Mouse (Mus musculus) kidney, embryonic 15.5 days (tissue): Measurements from ENCODE around the gene Ier5. TPM values are rescaled to one million over a fixed set of nuclear protein-coding genes. Genes with fewer than 3 reads are reported as not detected.

ENCODE experiments used
- ATAC-seq: fragments of 200-750 bp; cut with Nextera tagmentation; replicated peaks from 2 replicates; pipeline ENCODE4 v1.8.0; 2017; ENCODE audit warnings: moderate TSS enrichment; ENCODE audit not compliant: low FRiP score
- H3K27ac ChIP-seq: fragments of 300-500 bp; sonication (generic); 2 replicates; pipeline ENCODE4 v1.5.1; 2015; ENCODE audit warnings: mild to moderate bottlenecking, inconsistent platforms
- H3K27me3 ChIP-seq: fragments of 300-500 bp; sonication (generic); 2 replicates; pipeline ENCODE4 v1.6.1; 2015; ENCODE audit warnings: inconsistent platforms
- H3K36me3 ChIP-seq: fragments of 300-500 bp; sonication (generic); 2 replicates; pipeline ENCODE4 v1.6.1; 2015; ENCODE audit warnings: inconsistent platforms
- H3K4me1 ChIP-seq: fragments of 300-500 bp; sonication (generic); 2 replicates; pipeline ENCODE4 v1.6.1; 2015; ENCODE audit warnings: inconsistent platforms
- H3K4me2 ChIP-seq: fragments of 300-500 bp; sonication (generic); 2 replicates; pipeline ENCODE4 v1.6.1; 2015; ENCODE audit warnings: moderate library complexity, mild to moderate bottlenecking, inconsistent platforms
- H3K4me3 ChIP-seq: fragments of 300-500 bp; sonication (generic); replicated peaks from 2 replicates; pipeline ENCODE4 v1.5.1; 2015; ENCODE audit warnings: mild to moderate bottlenecking, inconsistent platforms
- H3K9ac ChIP-seq: fragments of 300-500 bp; sonication (generic); 2 replicates; pipeline ENCODE4 v1.6.1; 2015; ENCODE audit warnings: mild to moderate bottlenecking, inconsistent platforms
- H3K9me3 ChIP-seq: fragments of 300-500 bp; sonication (generic); replicated peaks from 2 replicates; pipeline ENCODE4 v1.6.1; 2016; ENCODE audit warnings: inconsistent platforms
- WGBS: fragments of 180-500 bp; shearing (Covaris S2); methylation state at CpG from one replicate; pipeline ENCODE4 v1.1.7; 2015; ENCODE audit warnings: mixed read lengths; 5-methylcytosine and 5-hydroxymethylcytosine counted together
- polyA plus RNA-seq: library from polyadenylated mRNA; unstranded; fragments of >200 nt; fragmentation: Nextera tagmentation; extraction: Ambion mirVana; gene quantifications from 2 replicates; pipeline ENCODE4 v1.2.1, GENCODE M21; 2015

Gene Ier5
- polyA plus RNA-seq, 1 experiment from 2014 or later = 7.6 TPM

DNA sequence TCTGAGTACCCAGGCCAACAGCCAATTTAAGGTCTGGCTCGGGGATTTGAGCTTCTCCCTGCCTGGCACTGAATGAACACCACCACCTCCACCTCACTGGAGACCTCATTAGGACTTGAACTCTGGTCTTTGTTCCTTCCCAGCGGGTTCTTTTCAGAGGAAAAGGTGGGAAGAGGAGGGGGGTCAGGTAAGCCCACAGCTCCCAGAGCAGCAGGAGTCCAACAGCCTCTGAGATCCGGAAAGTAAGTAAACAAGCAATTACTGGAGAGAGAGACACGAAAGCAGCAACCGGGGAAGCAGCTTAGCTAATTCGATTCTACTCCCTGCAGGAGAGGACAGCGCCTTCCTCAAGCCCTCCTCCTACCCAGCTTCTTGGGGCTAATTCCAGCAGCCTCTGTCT is 13.0 kb downstream of the Ier5 start:
- Histone ChIP-seq H3K4me1 (peaks cover 75% of the 10 kb centered on the region), H3K9me3 (no peaks in the 10 kb centered on the region), H3K36me3 (no peaks in the 10 kb centered on the region), H3K27ac (peak overlapping the region; percentile 73), H3K9ac (no peak overlapping the region), H3K4me3 (no peak overlapping the region), H3K27me3 (no peaks in the 10 kb centered on the region), H3K4me2 (no peak overlapping the region)
- WGBS = 21% methylated on average over 7 of the region's 7 CpGs
- no peak for ATAC-seq

DNA sequence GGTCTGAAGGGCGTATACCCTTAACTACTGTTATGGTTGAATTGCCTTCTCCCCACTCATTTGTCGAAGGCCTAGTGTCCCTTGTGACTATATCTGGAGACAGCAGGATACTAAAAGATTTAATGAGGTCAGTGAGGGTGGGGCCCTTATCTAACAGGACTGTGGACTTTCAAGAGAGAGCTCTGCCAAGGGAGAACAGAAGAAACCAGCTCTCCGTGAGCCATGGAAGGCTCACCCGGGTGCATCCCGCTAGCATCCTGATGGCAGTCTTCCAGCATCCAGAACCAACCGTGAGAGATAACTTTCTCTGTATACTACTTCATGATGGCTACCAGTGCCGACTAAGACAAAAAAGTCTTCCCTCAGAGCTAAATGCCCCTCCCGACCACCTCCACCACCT is 14.6 kb downstream of the Ier5 start:
- peaks cover 68% of the 10 kb centered on the region for H3K4me1 ChIP-seq

DNA sequence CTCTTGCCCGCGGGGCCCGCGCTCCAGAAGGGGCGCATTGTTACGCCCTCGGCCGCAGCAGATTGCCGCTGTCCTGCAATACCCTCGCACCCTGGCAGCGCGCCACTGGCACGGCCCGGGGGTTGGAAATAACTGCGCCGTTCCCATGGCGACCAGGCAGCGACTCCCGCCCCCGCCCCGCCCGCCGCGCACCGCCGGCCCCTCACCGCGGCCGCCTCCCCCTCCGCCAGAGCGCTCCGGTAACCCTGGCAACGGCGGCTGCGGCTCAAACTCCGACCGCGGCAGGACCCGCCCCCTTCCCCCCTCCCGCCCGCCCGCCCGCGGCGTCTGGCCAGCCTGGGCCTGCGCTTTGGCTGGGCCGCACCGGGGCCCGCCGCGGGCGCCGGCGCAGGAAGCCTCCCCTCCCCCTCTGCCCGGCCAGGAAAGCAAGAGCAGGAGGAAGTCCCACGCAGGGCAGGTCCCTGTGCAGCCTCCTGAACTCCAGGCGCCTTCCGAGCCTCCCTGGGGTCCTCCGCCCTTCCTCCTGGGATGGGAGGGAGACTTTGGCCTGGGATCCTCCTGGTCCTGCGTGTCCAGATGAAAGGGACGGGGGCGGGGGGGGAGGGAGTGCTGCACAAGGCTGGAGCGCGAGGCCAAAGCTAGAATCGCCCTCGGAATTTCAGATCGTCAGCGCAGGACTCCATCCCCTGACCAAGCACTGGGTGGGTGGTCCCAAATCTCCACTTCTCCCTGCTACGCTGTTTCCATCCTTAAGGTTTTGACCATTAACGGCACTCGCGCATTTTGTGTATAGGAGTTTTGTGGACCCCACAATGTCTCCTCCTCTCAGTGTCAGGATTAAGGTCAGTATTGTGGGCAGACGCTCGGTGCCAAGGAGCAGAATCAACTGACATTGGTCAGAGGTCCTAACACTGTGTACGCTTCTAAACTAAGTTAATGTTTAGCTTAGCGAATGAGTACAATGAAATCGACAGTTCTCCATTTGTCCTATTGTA is 15.9 kb downstream of the Ier5 start:
- no peaks in the 10 kb centered on the region for H3K36me3 ChIP-seq
- peak overlapping the region; percentile 69 for H3K9ac ChIP-seq
- H3K4me2 ChIP-seq = peak overlapping the region; percentile 78
- H3K4me1 ChIP-seq = peaks cover 65% of the 10 kb centered on the region
- H3K27ac ChIP-seq = peak overlapping the region; percentile 97
- under 1% methylated on average over 69 of the region's 77 CpGs for WGBS
- H3K9me3 ChIP-seq = no peaks in the 10 kb centered on the region
- no peaks in the 10 kb centered on the region for H3K27me3 ChIP-seq
- peak overlapping the region; percentile 51 for H3K4me3 ChIP-seq
- ATAC-seq = peak; percentile 94

More for the DNA sequence above, 14.6 kb downstream of the Ier5 start:
- H3K36me3 ChIP-seq = no peaks in the 10 kb centered on the region
- no peak overlapping the region for H3K4me2 ChIP-seq
- no peak for ATAC-seq
- no peaks in the 10 kb centered on the region for H3K27me3 ChIP-seq
- no peaks in the 10 kb centered on the region for H3K9me3 ChIP-seq
- H3K4me3 ChIP-seq = no peak overlapping the region
- peak overlapping the region; percentile 97; the same call in 1 of the 2 replicates for H3K27ac ChIP-seq
- 43% methylated on average over 8 of the region's 8 CpGs for WGBS
- no peak overlapping the region for H3K9ac ChIP-seq

DNA sequence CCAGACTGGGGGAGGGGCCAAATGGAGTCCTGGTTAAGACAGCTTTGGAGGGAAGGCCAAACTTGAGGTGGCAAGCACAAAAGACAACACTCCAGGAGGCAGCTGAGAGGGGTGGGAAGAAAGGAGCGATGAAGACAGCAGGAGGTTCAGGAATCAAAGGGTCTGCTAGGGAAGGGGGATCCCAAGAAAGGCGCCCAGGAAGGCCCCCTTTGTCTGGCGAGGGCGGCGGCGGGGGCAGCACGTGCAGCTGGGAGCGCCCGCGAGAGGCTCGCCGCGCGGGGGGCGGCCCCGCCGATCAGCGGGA is 16.5 kb downstream of the Ier5 start:
- peak; percentile 24; the same call in 1 of the 2 replicates for ATAC-seq
- WGBS = 0% methylated on average over 18 of the region's 18 CpGs

DNA sequence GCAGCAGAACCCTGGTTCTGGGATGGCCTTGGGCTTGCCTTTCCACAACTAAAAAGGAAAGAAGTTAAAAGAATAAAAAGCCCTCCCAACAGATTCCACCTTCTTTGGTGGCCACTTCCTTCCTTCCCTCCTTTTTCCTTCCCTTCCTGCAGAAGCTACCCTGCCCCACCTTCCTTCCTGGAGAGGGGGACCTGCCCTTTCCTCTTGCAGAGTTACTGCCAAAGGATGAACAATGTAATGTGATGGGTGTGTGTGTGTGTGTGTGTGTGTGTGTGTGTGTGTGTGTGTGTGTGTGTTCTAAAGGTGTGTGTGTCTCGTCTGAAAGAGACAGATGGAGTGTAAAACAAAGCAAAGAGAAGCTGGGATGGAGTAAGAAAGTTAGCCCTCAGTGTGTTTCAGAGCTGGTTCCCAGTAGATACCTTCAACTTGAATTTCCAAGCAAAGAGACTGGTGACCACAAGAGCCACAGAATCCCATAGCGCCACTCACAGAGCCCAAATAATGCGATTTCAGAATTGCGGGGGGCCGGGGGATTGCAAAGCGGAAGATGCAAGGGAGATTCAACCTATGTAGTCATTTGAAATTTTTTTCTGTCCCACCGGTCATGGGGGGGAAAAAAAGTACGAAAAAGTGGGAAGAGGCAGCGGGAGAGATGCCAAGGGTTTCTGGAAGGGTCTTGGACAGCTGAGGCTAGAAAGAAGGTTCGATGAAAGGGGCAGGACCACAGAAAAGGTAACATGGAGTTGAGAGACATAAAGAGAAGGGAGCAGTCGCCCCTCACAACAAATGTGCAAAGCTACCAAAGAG is 17.1 kb downstream of the Ier5 start:
- Histone ChIP-seq H3K9me3 (no peaks in the 10 kb centered on the region), H3K27ac (peak overlapping the region; percentile 97), H3K36me3 (no peaks in the 10 kb centered on the region), H3K27me3 (no peaks in the 10 kb centered on the region), H3K4me2 (peak overlapping the region; percentile 78), H3K4me3 (peak overlapping the region; percentile 51), H3K9ac (peak overlapping the region; percentile 69), H3K4me1 (peaks cover 75% of the 10 kb centered on the region)
- 15% methylated on average over 11 of the region's 11 CpGs for WGBS
- no peak for ATAC-seq

More for the DNA sequence above, 16.5 kb downstream of the Ier5 start:
- Histone ChIP-seq H3K4me3 (peak overlapping the region; percentile 51), H3K4me1 (peaks cover 71% of the 10 kb centered on the region), H3K27me3 (no peaks in the 10 kb centered on the region), H3K4me2 (peak overlapping the region; percentile 78), H3K36me3 (no peaks in the 10 kb centered on the region), H3K27ac (peak overlapping the region; percentile 97), H3K9ac (peak overlapping the region; percentile 69), H3K9me3 (no peaks in the 10 kb centered on the region)

DNA sequence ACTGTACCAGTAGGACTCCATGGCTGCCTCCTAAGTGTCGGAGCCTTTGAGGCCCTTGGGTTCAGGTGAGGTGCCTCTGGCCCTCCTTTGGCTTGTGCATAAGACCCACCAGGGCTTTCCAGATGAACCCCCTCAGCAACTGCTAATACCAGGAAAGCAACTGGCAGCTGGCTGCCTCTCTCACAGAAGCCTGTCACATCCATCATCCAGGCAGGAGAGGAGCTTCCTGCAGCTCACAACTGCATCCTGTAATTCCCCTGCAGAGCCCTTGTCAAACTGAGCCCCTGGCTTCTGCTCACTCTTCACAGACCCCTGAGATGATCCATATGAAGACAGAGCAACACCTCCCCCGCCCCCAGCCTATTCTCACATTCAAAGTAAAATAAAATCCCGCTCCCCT is 21.8 kb downstream of the Ier5 start:
- Histone ChIP-seq H3K27ac (peak overlapping the region; percentile 61), H3K9ac (no peak overlapping the region), H3K4me2 (no peak overlapping the region), H3K4me1 (peaks cover 62% of the 10 kb centered on the region), H3K4me3 (no peak overlapping the region), H3K9me3 (no peaks in the 10 kb centered on the region), H3K27me3 (no peaks in the 10 kb centered on the region), H3K36me3 (no peaks in the 10 kb centered on the region)
- ATAC-seq = peak; percentile 43
- 34% methylated on average over 3 of the region's 3 CpGs for WGBS

DNA sequence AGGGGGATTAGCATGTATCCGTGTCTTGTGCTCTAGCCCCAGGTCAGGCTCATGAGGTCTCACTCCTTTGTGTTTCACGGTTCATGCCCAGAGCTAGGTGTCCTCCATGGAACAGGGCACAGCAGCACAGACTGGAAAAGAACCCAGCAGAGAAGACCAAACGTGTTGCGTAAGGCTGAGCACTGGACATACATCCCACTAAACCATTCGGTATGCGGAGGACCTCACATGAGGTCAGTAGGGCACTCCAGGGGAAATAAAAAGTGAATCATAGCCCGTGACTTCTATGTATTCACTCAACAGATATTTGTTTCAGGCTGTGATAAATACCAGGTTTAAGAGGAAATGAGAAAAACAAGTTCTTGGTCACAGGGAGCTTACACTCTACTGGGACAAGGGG is 23.6 kb downstream of the Ier5 start:
- H3K9me3 ChIP-seq = no peaks in the 10 kb centered on the region
- no peak overlapping the region for H3K4me3 ChIP-seq
- no peak overlapping the region for H3K4me2 ChIP-seq
- peaks cover 65% of the 10 kb centered on the region for H3K4me1 ChIP-seq
- H3K36me3 ChIP-seq = no peaks in the 10 kb centered on the region
- H3K9ac ChIP-seq = no peak overlapping the region
- no peak overlapping the region for H3K27ac ChIP-seq
- no peaks in the 10 kb centered on the region for H3K27me3 ChIP-seq
- WGBS = 78% methylated on average over 7 of the region's 7 CpGs
- no peak for ATAC-seq

DNA sequence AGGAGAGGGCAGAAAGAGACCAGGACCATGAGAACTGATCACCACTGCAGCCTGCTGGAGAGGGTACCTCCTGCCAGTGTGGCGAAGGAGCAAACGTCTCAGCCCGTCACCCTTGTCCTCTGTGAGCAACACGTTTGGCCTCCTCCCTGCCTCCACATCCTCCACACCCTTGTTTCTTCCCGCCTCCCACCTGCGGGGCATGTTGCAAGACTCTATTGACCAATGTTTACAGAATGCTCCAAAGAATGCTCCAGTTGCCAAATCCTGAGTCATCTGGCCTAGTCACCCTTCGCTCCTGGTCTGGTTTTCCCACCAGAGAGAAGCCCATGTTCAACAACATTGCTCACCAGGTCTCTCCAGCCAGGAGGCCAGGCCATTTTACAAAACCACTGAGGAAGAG is 24.6 kb downstream of the Ier5 start:
- Histone ChIP-seq H3K27ac (no peak overlapping the region), H3K4me2 (no peak overlapping the region), H3K4me1 (peaks cover 68% of the 10 kb centered on the region), H3K36me3 (no peaks in the 10 kb centered on the region), H3K4me3 (no peak overlapping the region), H3K9me3 (no peaks in the 10 kb centered on the region), H3K27me3 (no peaks in the 10 kb centered on the region), H3K9ac (no peak overlapping the region)
- WGBS = 66% methylated on average over 7 of the region's 7 CpGs
- ATAC-seq = no peak

DNA sequence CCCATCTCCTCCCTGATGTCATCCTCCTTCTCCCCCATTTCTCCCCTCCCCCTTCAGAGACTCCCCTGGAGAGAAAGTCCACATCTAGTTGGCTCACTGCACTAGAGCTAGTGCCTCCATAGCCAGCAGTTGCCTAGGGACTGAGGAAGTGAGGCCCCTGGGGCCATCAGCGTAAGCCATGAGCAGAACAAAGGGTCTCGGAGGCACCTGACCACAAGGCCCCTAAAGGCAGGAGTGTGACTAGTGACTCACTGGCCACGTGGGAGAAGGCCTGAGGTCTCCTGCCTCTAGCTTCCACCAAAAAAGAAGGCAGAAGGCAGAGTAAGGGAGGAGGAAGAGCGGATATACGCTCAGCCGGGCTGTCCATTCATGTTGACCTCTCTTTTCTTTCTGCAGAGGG is 25.5 kb downstream of the Ier5 start:
- H3K4me1 ChIP-seq = peaks cover 70% of the 10 kb centered on the region
- no peak overlapping the region for H3K4me2 ChIP-seq
- no peak for ATAC-seq
- H3K9me3 ChIP-seq = no peaks in the 10 kb centered on the region
- no peaks in the 10 kb centered on the region for H3K27me3 ChIP-seq
- no peak overlapping the region for H3K4me3 ChIP-seq
- WGBS = 80% methylated on average over 6 of the region's 6 CpGs
- no peak overlapping the region for H3K27ac ChIP-seq
- H3K36me3 ChIP-seq = no peaks in the 10 kb centered on the region
- H3K9ac ChIP-seq = no peak overlapping the region

DNA sequence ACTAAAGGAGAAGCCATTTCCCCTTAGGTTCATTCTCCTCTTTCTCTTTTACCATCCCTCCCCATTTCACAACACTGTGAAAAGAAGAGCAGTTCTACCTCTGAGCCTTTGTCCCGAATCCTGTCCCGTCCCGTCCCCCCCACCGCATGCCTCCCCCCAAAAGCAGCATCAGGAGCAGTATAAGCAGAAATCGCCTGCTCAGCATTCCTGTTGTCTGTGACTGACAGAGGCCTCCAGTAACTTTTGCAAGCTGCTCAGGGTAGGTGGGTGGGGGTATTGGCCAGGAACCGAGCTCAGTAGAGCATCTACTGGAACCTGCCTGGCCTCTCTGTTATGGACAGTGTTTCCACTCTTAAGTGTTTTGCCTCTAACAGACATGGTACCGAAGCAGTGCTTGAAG is 26.3 kb downstream of the Ier5 start:
- Histone ChIP-seq H3K27me3 (no peaks in the 10 kb centered on the region), H3K27ac (no peak overlapping the region), H3K36me3 (no peaks in the 10 kb centered on the region), H3K4me2 (no peak overlapping the region), H3K4me3 (no peak overlapping the region), H3K4me1 (peaks cover 62% of the 10 kb centered on the region), H3K9ac (no peak overlapping the region), H3K9me3 (no peaks in the 10 kb centered on the region)
- peak; percentile 30; the same call in 1 of the 2 replicates for ATAC-seq
- WGBS = 33% methylated on average over 7 of the region's 7 CpGs

DNA sequence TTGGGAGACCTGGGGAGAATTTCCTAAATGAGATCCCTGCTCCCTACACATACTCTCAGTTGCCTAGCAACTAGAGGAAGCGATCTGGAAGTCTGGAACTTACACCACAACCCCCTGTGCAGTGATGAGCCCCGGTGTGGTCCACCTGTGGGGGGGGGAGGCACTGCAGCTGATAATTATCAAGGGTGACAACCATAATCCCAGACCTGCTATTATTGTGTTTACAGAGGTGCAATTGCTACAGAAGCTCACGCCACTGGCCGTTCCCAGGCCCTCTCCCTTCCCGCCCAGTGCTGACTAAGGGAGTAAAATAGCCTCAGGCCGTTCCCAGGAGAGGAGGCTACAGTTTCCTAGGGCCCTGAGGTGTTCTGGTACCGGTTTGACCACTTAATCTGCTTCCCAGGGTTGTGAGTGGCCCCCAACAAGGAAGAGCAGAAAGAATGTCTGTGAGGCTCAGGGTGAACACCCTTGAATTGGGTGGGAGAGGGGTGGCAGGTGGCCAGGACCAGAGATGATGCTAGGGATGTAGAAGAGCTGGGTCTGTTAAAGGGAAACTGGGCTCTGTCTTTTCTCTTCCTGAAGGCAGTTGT is 28.1 kb downstream of the Ier5 start:
- no peak overlapping the region for H3K4me3 ChIP-seq
- 0 out of 2 replicates have a peak, but pooled peaks have one; percentile 23 for ATAC-seq
- H3K36me3 ChIP-seq = no peaks in the 10 kb centered on the region
- no peak overlapping the region for H3K27ac ChIP-seq
- no peak overlapping the region for H3K9ac ChIP-seq
- H3K4me1 ChIP-seq = peaks cover 49% of the 10 kb centered on the region
- H3K9me3 ChIP-seq = no peaks in the 10 kb centered on the region
- H3K27me3 ChIP-seq = no peaks in the 10 kb centered on the region
- no peak overlapping the region for H3K4me2 ChIP-seq
- WGBS = 23% methylated on average over 7 of the region's 7 CpGs
